8 mouse cellular contexts compared by ENCODE assay signal in genomic region chr9:66078493-66078892, GRCm38 (mm10). TPM values are rescaled to one million over a fixed set of nuclear protein-coding genes. Genes with fewer than 3 reads are reported as not detected.
DNase-seq lines count a peak whose midpoint lies in the region; ATAC-seq lines count a peak whose summit lies in the region.

No protein-coding gene starts in this region.

- no peaks in the 10 kb centered on the region for H3K9me3 ChIP-seq in kidney, embryonic 16.5 days (ENCODE audit: low read length)
- H3K9me3 ChIP-seq in hindbrain, embryonic 14.5 days (ENCODE audit: control insufficient read depth, low read length): no peaks in the 10 kb centered on the region
- no peaks in the 10 kb centered on the region for H3K9me3 ChIP-seq in midbrain, embryonic 13.5 days

- no peaks in the 10 kb centered on the region for H3K36me3 ChIP-seq in kidney, embryonic 16.5 days (ENCODE audit: insufficient read depth, low read length)
- no peaks in the 10 kb centered on the region for H3K36me3 ChIP-seq in hindbrain, embryonic 14.5 days (replicated peaks; ENCODE audit: control insufficient read depth, insufficient read depth)
- H3K36me3 ChIP-seq in midbrain, embryonic 13.5 days: no peaks in the 10 kb centered on the region

- H3K27me3 ChIP-seq in kidney, embryonic 16.5 days (ENCODE audit: insufficient read depth, low read length): no peaks in the 10 kb centered on the region
- H3K27me3 ChIP-seq in hindbrain, embryonic 14.5 days (ENCODE audit: control insufficient read depth, insufficient read depth, low read length): no peaks in the 10 kb centered on the region
- H3K27me3 ChIP-seq in midbrain, embryonic 13.5 days: no peaks in the 10 kb centered on the region

- 5% methylated on average over 14 of the region's 14 CpGs for WGBS in kidney, embryonic 16.5 days
- 12% methylated on average over 14 of the region's 14 CpGs for WGBS in hindbrain, embryonic 14.5 days
- 11% methylated on average over 14 of the region's 14 CpGs for WGBS in midbrain, embryonic 13.5 days

- peaks cover 4% of the 10 kb centered on the region; the same call in 1 of the 2 replicates for H3K4me1 ChIP-seq in kidney, embryonic 16.5 days (ENCODE audit: insufficient read depth, low read length)
- H3K4me1 ChIP-seq in hindbrain, embryonic 14.5 days (replicated peaks; ENCODE audit: control insufficient read depth, insufficient read depth, low read length): no peaks in the 10 kb centered on the region
- H3K4me1 ChIP-seq in midbrain, embryonic 13.5 days (replicated peaks): no peaks in the 10 kb centered on the region; the same call in 1 of the 2 replicates

- no peak overlapping the region for H3K4me3 ChIP-seq in kidney, embryonic 16.5 days (ENCODE audit: low read length)
- no peak overlapping the region for H3K4me3 ChIP-seq in hindbrain, embryonic 14.5 days (replicated peaks; ENCODE audit: low read length)
- H3K4me3 ChIP-seq in midbrain, embryonic 13.5 days (replicated peaks): no peak overlapping the region

- ATAC-seq in kidney, embryonic 16.5 days (ENCODE audit: low FRiP score, low TSS enrichment): no peak
- no peak for ATAC-seq in hindbrain, embryonic 14.5 days (ENCODE audit: low FRiP score)
- ATAC-seq in midbrain, embryonic 13.5 days: 0 out of 2 replicates have a peak, but pooled peaks have one; percentile 30
- no peak; the same call in 1 of the 2 replicates for ATAC-seq in frontal cortex, adult (ENCODE audit: low TSS enrichment)

- no peak for DNase-seq in kidney, postnatal 14 days
- DNase-seq in embryo, embryonic 11 days: peak; percentile 62
- no peak for DNase-seq in hindbrain, embryonic 14.5 days (ENCODE audit: low spot score)
- no peak for DNase-seq in adrenal gland, adult 2 months
- no peak for DNase-seq in gastrocnemius, postnatal 4 days (ENCODE audit: low spot score in 2 of 2)

- peak overlapping the region; percentile 35 for H3K4me2 ChIP-seq in kidney, embryonic 16.5 days (replicated peaks; ENCODE audit: low read depth, low read length)
- 0 out of 2 replicates have a peak overlapping the region, but pooled peaks have one; percentile 9 for H3K4me2 ChIP-seq in hindbrain, embryonic 14.5 days (replicated peaks)
- H3K4me2 ChIP-seq in midbrain, embryonic 13.5 days (replicated peaks): peak overlapping the region; percentile 17

- no peak overlapping the region for H3K27ac ChIP-seq in kidney, embryonic 16.5 days (ENCODE audit: low read length)
- H3K27ac ChIP-seq in hindbrain, embryonic 14.5 days: no peak overlapping the region; the same call in 1 of the 2 replicates
- H3K27ac ChIP-seq in midbrain, embryonic 13.5 days: no peak overlapping the region

- 0 out of 2 replicates have a peak overlapping the region, but pooled peaks have one; percentile 3 for H3K9ac ChIP-seq in kidney, embryonic 16.5 days (replicated peaks; ENCODE audit: low read length)
- no peak overlapping the region for H3K9ac ChIP-seq in hindbrain, embryonic 14.5 days
- H3K9ac ChIP-seq in midbrain, embryonic 13.5 days (replicated peaks): no peak overlapping the region

RNA-seq across cellular contexts. Expression of gene Snx22, which starts 9.0 kb away (rescaled TPM):
- 1.4 and 1.7 TPM in 2 replicates for polyA plus RNA-seq in kidney, embryonic 16.5 days (2015; fragmentation: Nextera tagmentation; extraction: Ambion mirVana)
- polyA plus RNA-seq in hindbrain, embryonic 14.5 days (2014; fragmentation: Nextera tagmentation; extraction: Ambion mirVana): 9.0 TPM in 2 replicates
- polyA plus RNA-seq in midbrain, embryonic 13.5 days (2015; fragmentation: Nextera tagmentation; extraction: Ambion mirVana): 4.0 and 4.9 TPM in 2 replicates
- under 1 TPM; 0.29 to 0.48 TPM for total RNA-seq in adrenal gland, adult 2 months (2021)
- polyA plus RNA-seq in adrenal gland, adult 2 months (2012; rRNA removed): 0.79 and 0.84 TPM in 2 replicates
- total RNA-seq in gastrocnemius, postnatal 4 days (2021): under 1 TPM; 0.52 to 0.83 TPM

RNA-seq across cellular contexts. Expression of gene Ppib, which starts 18.5 kb away (rescaled TPM):
- 654 and 670 TPM in 2 replicates for polyA plus RNA-seq in kidney, embryonic 16.5 days (2015; fragmentation: Nextera tagmentation; extraction: Ambion mirVana)
- polyA plus RNA-seq in hindbrain, embryonic 14.5 days (2014; fragmentation: Nextera tagmentation; extraction: Ambion mirVana): 364 and 387 TPM in 2 replicates
- polyA plus RNA-seq in midbrain, embryonic 13.5 days (2015; fragmentation: Nextera tagmentation; extraction: Ambion mirVana): 338 and 358 TPM in 2 replicates
- total RNA-seq in adrenal gland, adult 2 months (2021): 100 to 1,000 TPM; 245 to 310 TPM
- polyA plus RNA-seq in adrenal gland, adult 2 months (2012; rRNA removed): 68.3 and 78.6 TPM in 2 replicates
- total RNA-seq in gastrocnemius, postnatal 4 days (2021): 100 to 1,000 TPM; 355 to 362 TPM

RNA-seq across cellular contexts. Expression of gene Snx1, which starts 47.9 kb away (rescaled TPM):
- polyA plus RNA-seq in kidney, embryonic 16.5 days (2015; fragmentation: Nextera tagmentation; extraction: Ambion mirVana): 150 and 152 TPM in 2 replicates
- 75.9 and 77.0 TPM in 2 replicates for polyA plus RNA-seq in hindbrain, embryonic 14.5 days (2014; fragmentation: Nextera tagmentation; extraction: Ambion mirVana)
- polyA plus RNA-seq in midbrain, embryonic 13.5 days (2015; fragmentation: Nextera tagmentation; extraction: Ambion mirVana): 101 and 104 TPM in 2 replicates
- 100 to 1,000 TPM; 112 to 118 TPM for total RNA-seq in adrenal gland, adult 2 months (2021)
- polyA plus RNA-seq in adrenal gland, adult 2 months (2012; rRNA removed): 58.9 and 59.7 TPM in 2 replicates
- 10 to 100 TPM; 71.9 to 77.6 TPM for total RNA-seq in gastrocnemius, postnatal 4 days (2021)

RNA-seq across cellular contexts. Expression of gene Ciao2a, which starts 47.9 kb away (rescaled TPM):
- 153 and 155 TPM in 2 replicates for polyA plus RNA-seq in kidney, embryonic 16.5 days (2015; fragmentation: Nextera tagmentation; extraction: Ambion mirVana)
- polyA plus RNA-seq in hindbrain, embryonic 14.5 days (2014; fragmentation: Nextera tagmentation; extraction: Ambion mirVana): 65.8 and 72.2 TPM in 2 replicates
- polyA plus RNA-seq in midbrain, embryonic 13.5 days (2015; fragmentation: Nextera tagmentation; extraction: Ambion mirVana): 102 and 104 TPM in 2 replicates
- 10 to 100 TPM; 74.9 to 80.0 TPM for total RNA-seq in adrenal gland, adult 2 months (2021)
- polyA plus RNA-seq in adrenal gland, adult 2 months (2012; rRNA removed): 4.9 and 5.2 TPM in 2 replicates
- total RNA-seq in gastrocnemius, postnatal 4 days (2021): 10 to 100 TPM; 50.4 to 57.5 TPM
